ENCODE assay signal across 29 mouse cellular contexts in genomic region chr3:55177271-55177670, GRCm38 (mm10). TPM values are rescaled to one million over a fixed set of nuclear protein-coding genes. Genes with fewer than 3 reads are reported as not detected.
DNase-seq lines count a peak whose midpoint lies in the region; ATAC-seq and TF ChIP-seq lines count a peak whose summit lies in the region.
"Had no signal": no experiment of that assay in that cellular context is flagged by ENCODE, and none has a peak within 500 bp of the region (broad histone marks: within the 10 kb centered on the region; RNA-seq: fewer than 3 reads in every experiment).

No protein-coding gene starts in this region.

- no peak overlapping the region for H3K4me3 ChIP-seq in embryonic facial prominence, embryonic 14.5 days (ENCODE audit: low read depth, low read length)
- H3K4me3 ChIP-seq in embryonic facial prominence, embryonic 10.5 days: no peak overlapping the region
- no peak overlapping the region for H3K4me3 ChIP-seq in limb, embryonic 14.5 days (replicated peaks; ENCODE audit: low read length)
- no peak overlapping the region for H3K4me3 ChIP-seq in limb, embryonic 10.5 days
- no peak overlapping the region for H3K4me3 ChIP-seq in lung, postnatal 0 days (ENCODE audit: low read depth, low read length)
- H3K4me3 ChIP-seq: embryonic facial prominence, embryonic 12.5 days; embryonic facial prominence, embryonic 15.5 days; erythroblast, embryonic 14.5 days; forebrain, embryonic 10.5 days; forebrain, embryonic 12.5 days had no signal

- 36% methylated on average over 6 of the region's 6 CpGs for WGBS in embryonic facial prominence, embryonic 14.5 days
- 61% methylated on average over 6 of the region's 6 CpGs for WGBS in embryonic facial prominence, embryonic 10.5 days
- 50% methylated on average over 6 of the region's 6 CpGs for WGBS in limb, embryonic 14.5 days
- WGBS in limb, embryonic 10.5 days: 67% methylated on average over 6 of the region's 6 CpGs
- 47% methylated on average over 6 of the region's 6 CpGs for WGBS in lung, postnatal 0 days

- peak; percentile 32 for DNase-seq in embryonic facial prominence, embryonic 14.5 days (ENCODE audit: low spot score)
- no peak for DNase-seq in embryonic facial prominence, embryonic 10.5 days (ENCODE audit: low spot score)
- DNase-seq in limb, embryonic 14.5 days (ENCODE audit: low spot score): peak; percentile 33
- no peak for DNase-seq in limb, embryonic 10.5 days (ENCODE audit: low spot score)
- DNase-seq in lung, postnatal 0 days (ENCODE audit: low spot score): no peak
- DNase-seq: adrenal gland, adult 8-10 months; adrenal gland, postnatal 14 days; adrenal gland, postnatal 36 days; B cell, adult 2 months; cerebellum, adult 11 months; cerebellum, adult 18-20 months; cerebellum, adult 8-10 months; cerebellum, adult 9-11 months; cerebellum, postnatal 14 days; cerebellum, postnatal 36 days; embryo, embryonic 11 days had no signal

- no peak for ATAC-seq in embryonic facial prominence, embryonic 14.5 days (ENCODE audit: low read depth)
- no peak for ATAC-seq in limb, embryonic 14.5 days (ENCODE audit: low FRiP score, low read depth)
- ATAC-seq in lung, postnatal 0 days: no peak
- ATAC-seq: activated CD4-positive, CD25-positive, alpha-beta regulatory T cell, adult 4 months; CD4-positive, CD25-positive, alpha-beta regulatory T cell, adult 4 months; forebrain, embryonic 14.5 days; forebrain, embryonic 16.5 days; Patski had no signal

- TF ChIP-seq POLR2A in limb, embryonic 14.5 days (IDR thresholded peaks at IDR 0.05; ENCODE audit: borderline replicate concordance, extremely low read depth, insufficient read depth, insufficient read length): no peak

- no peak for TF ChIP-seq EP300 in lung, postnatal 0 days (IDR thresholded peaks at IDR 0.05)

- no peaks in the 10 kb centered on the region for H3K36me3 ChIP-seq in embryonic facial prominence, embryonic 14.5 days (ENCODE audit: control insufficient read depth, insufficient read depth, low read length)
- no peaks in the 10 kb centered on the region for H3K36me3 ChIP-seq in embryonic facial prominence, embryonic 10.5 days (replicated peaks)
- H3K36me3 ChIP-seq in limb, embryonic 14.5 days (ENCODE audit: control insufficient read depth, insufficient read depth, low read length): no peaks in the 10 kb centered on the region
- no peaks in the 10 kb centered on the region for H3K36me3 ChIP-seq in limb, embryonic 10.5 days
- H3K36me3 ChIP-seq in lung, postnatal 0 days (ENCODE audit: insufficient read depth, low read length): no peaks in the 10 kb centered on the region
- H3K36me3 ChIP-seq: embryonic facial prominence, embryonic 12.5 days; embryonic facial prominence, embryonic 15.5 days; forebrain, embryonic 12.5 days; G1E had no signal

- no peak overlapping the region for H3K4me2 ChIP-seq in embryonic facial prominence, embryonic 14.5 days (ENCODE audit: low read depth, low read length)
- H3K4me2 ChIP-seq in limb, embryonic 14.5 days (replicated peaks; ENCODE audit: low read depth, low read length, severe bottlenecking): no peak overlapping the region
- H3K4me2 ChIP-seq in lung, postnatal 0 days (replicated peaks; ENCODE audit: low read depth, low read length): no peak overlapping the region
- H3K4me2 ChIP-seq: embryonic facial prominence, embryonic 12.5 days; embryonic facial prominence, embryonic 15.5 days; forebrain, embryonic 12.5 days had no signal

- no peaks in the 10 kb centered on the region for H3K4me1 ChIP-seq in embryonic facial prominence, embryonic 14.5 days (ENCODE audit: control insufficient read depth, insufficient read depth, low read length)
- peaks cover 11% of the 10 kb centered on the region for H3K4me1 ChIP-seq in embryonic facial prominence, embryonic 10.5 days
- no peaks in the 10 kb centered on the region for H3K4me1 ChIP-seq in limb, embryonic 14.5 days (ENCODE audit: control insufficient read depth, insufficient read depth, low read length)
- H3K4me1 ChIP-seq in limb, embryonic 10.5 days: 0 out of 2 replicates have a peak, but pooled peaks cover 3% of the 10 kb centered on the region
- no peaks in the 10 kb centered on the region for H3K4me1 ChIP-seq in lung, postnatal 0 days (ENCODE audit: insufficient read depth, low read depth, low read length)
- H3K4me1 ChIP-seq: embryonic facial prominence, embryonic 12.5 days; embryonic facial prominence, embryonic 15.5 days; forebrain, embryonic 12.5 days had no signal

- TF ChIP-seq CTCF in lung, postnatal 0 days (IDR thresholded peaks at IDR 0.05): no peak

- H3K27me3 ChIP-seq in embryonic facial prominence, embryonic 14.5 days (replicated peaks; ENCODE audit: control insufficient read depth, insufficient read depth, low read length): no peaks in the 10 kb centered on the region
- H3K27me3 ChIP-seq in embryonic facial prominence, embryonic 10.5 days (replicated peaks; ENCODE audit: low read depth, poor library complexity, severe bottlenecking): no peaks in the 10 kb centered on the region
- no peaks in the 10 kb centered on the region for H3K27me3 ChIP-seq in limb, embryonic 14.5 days (ENCODE audit: control insufficient read depth, insufficient read depth, low read length)
- H3K27me3 ChIP-seq in limb, embryonic 10.5 days (ENCODE audit: low read depth, poor library complexity, severe bottlenecking): no peaks in the 10 kb centered on the region
- H3K27me3 ChIP-seq in lung, postnatal 0 days (replicated peaks; ENCODE audit: insufficient read depth, low read length): no peaks in the 10 kb centered on the region
- H3K27me3 ChIP-seq: CH12.LX; embryonic facial prominence, embryonic 12.5 days; embryonic facial prominence, embryonic 15.5 days; forebrain, embryonic 12.5 days; Patski had no signal

- H3K9me3 ChIP-seq in embryonic facial prominence, embryonic 14.5 days (ENCODE audit: control insufficient read depth, low read length): no peaks in the 10 kb centered on the region
- H3K9me3 ChIP-seq in embryonic facial prominence, embryonic 10.5 days: peaks cover 5% of the 10 kb centered on the region; the same call in 1 of the 2 replicates
- no peaks in the 10 kb centered on the region for H3K9me3 ChIP-seq in limb, embryonic 14.5 days (ENCODE audit: control insufficient read depth, low read length)
- no peaks in the 10 kb centered on the region for H3K9me3 ChIP-seq in limb, embryonic 10.5 days (replicated peaks)
- no peaks in the 10 kb centered on the region for H3K9me3 ChIP-seq in lung, postnatal 0 days (ENCODE audit: low read length)
- H3K9me3 ChIP-seq: embryonic facial prominence, embryonic 12.5 days; embryonic facial prominence, embryonic 15.5 days; forebrain, embryonic 12.5 days had no signal

- no peak overlapping the region for H3K9ac ChIP-seq in embryonic facial prominence, embryonic 14.5 days (ENCODE audit: low read depth, low read length)
- no peak overlapping the region for H3K9ac ChIP-seq in limb, embryonic 14.5 days (ENCODE audit: low read depth, low read length, severe bottlenecking)
- H3K9ac ChIP-seq in lung, postnatal 0 days (replicated peaks; ENCODE audit: low read depth): no peak overlapping the region
- H3K9ac ChIP-seq: embryonic facial prominence, embryonic 12.5 days; embryonic facial prominence, embryonic 15.5 days; forebrain, embryonic 12.5 days had no signal

- no peak overlapping the region for H3K27ac ChIP-seq in embryonic facial prominence, embryonic 14.5 days (replicated peaks; ENCODE audit: low read depth, low read length)
- no peak overlapping the region for H3K27ac ChIP-seq in embryonic facial prominence, embryonic 10.5 days (replicated peaks)
- H3K27ac ChIP-seq in limb, embryonic 14.5 days (replicated peaks; ENCODE audit: low read depth, low read length): no peak overlapping the region
- H3K27ac ChIP-seq in limb, embryonic 10.5 days: no peak overlapping the region
- H3K27ac ChIP-seq in lung, postnatal 0 days (ENCODE audit: low read length): no peak overlapping the region
- H3K27ac ChIP-seq: embryonic facial prominence, embryonic 12.5 days; embryonic facial prominence, embryonic 15.5 days; forebrain, embryonic 10.5 days; forebrain, embryonic 12.5 days had no signal

RNA-seq across cellular contexts. Expression of gene Sohlh2, which starts 4.6 kb away (rescaled TPM):
- 0.15 TPM in 1 of 2 replicates, not detected in the other for polyA plus RNA-seq in embryonic facial prominence, embryonic 14.5 days (2014; fragmentation: Nextera tagmentation; extraction: Ambion mirVana)
- not detected in 2 replicates for polyA plus RNA-seq in embryonic facial prominence, embryonic 10.5 days (2016; fragmentation: Nextera tagmentation; extraction: Ambion mirVana)
- polyA plus RNA-seq in limb, embryonic 14.5 days (2012; rRNA removed): 0.09 and 0.12 TPM in 2 replicates
- polyA plus RNA-seq in limb, embryonic 14.5 days (2014; fragmentation: Nextera tagmentation; extraction: Ambion mirVana): not detected in 2 replicates
- polyA plus RNA-seq in limb, embryonic 10.5 days (2016; fragmentation: Nextera tagmentation; extraction: Ambion mirVana): not detected in 2 replicates
- polyA plus RNA-seq in lung, postnatal 0 days (2015; fragmentation: Nextera tagmentation; extraction: Ambion mirVana): not detected in 2 replicates
- polyA plus RNA-seq: activated CD4-positive, CD25-positive, alpha-beta regulatory T cell, adult 4 months; brain, embryonic 14.5 days; CD4-positive, CD25-positive, alpha-beta regulatory T cell, adult 4 months; embryonic facial prominence, embryonic 12.5 days; embryonic facial prominence, embryonic 15.5 days; erythroblast, embryonic 14.5 days; forebrain, embryonic 10.5 days; forebrain, embryonic 12.5 days; forebrain, embryonic 14.5 days; forebrain, embryonic 16.5 days; G1E; Patski had no signal

RNA-seq across cellular contexts. Expression of gene Ccdc169, which starts 40.1 kb away (rescaled TPM):
- 0.09 and 0.22 TPM in 2 replicates for polyA plus RNA-seq in embryonic facial prominence, embryonic 14.5 days (2014; fragmentation: Nextera tagmentation; extraction: Ambion mirVana)
- polyA plus RNA-seq in embryonic facial prominence, embryonic 10.5 days (2016; fragmentation: Nextera tagmentation; extraction: Ambion mirVana): not detected in 2 replicates
- 0.10 and 0.11 TPM in 2 replicates for polyA plus RNA-seq in limb, embryonic 14.5 days (2012; rRNA removed)
- 0.07 and 0.25 TPM in 2 replicates for polyA plus RNA-seq in limb, embryonic 14.5 days (2014; fragmentation: Nextera tagmentation; extraction: Ambion mirVana)
- polyA plus RNA-seq in limb, embryonic 10.5 days (2016; fragmentation: Nextera tagmentation; extraction: Ambion mirVana): 0.06 and 0.08 TPM in 2 replicates
- polyA plus RNA-seq in lung, postnatal 0 days (2015; fragmentation: Nextera tagmentation; extraction: Ambion mirVana): 0.06 TPM in 1 of 2 replicates, not detected in the other
- polyA plus RNA-seq: activated CD4-positive, CD25-positive, alpha-beta regulatory T cell, adult 4 months; CD4-positive, CD25-positive, alpha-beta regulatory T cell, adult 4 months; erythroblast, embryonic 14.5 days; forebrain, embryonic 10.5 days; forebrain, embryonic 14.5 days; G1E had no signal

Comparison
In these comparisons a context has a peak if more than half of its experiments do, and no peak if none do; other contexts are left out.
1. DNase-seq: peak in embryonic facial prominence, embryonic 14.5 days (single experiment) and limb, embryonic 14.5 days (single experiment); none in embryonic facial prominence, embryonic 10.5 days (single experiment), limb, embryonic 10.5 days (single experiment) and lung, postnatal 0 days (single experiment).